Mouse (Mus musculus): Measurements from ENCODE around the gene Dok7. TPM values are rescaled to one million over a fixed set of nuclear protein-coding genes. Genes with fewer than 3 reads are reported as not detected.

Gene Dok7
- total RNA-seq, 2 experiments from 2014 or later, result 34.5 to 43.8 TPM

- DNase-seq (ENCODE audit: low spot score), result no peak
- intact Hi-C loops (cut with DNase I), result loop anchor here (5.0 kb wide), 1 partner anchor 37 kb away; no protein-coding TSS in a partner anchor
These were observed 6.0 kb upstream of the Dok7 start for GRCm38 (mm10) chr5:35050541-35050940.

GRCm38 (mm10) chr5:35054628-35055027 lies 1.9 kb upstream of the Dok7 start:
- intact Hi-C loops (cut with DNase I), result loop anchor here (5.0 kb wide), 1 partner anchor 33 kb away; no protein-coding TSS in a partner anchor
- no peak for DNase-seq (ENCODE audit: low spot score)

- intact Hi-C loops (cut with DNase I), result no loop called here
- no peak for DNase-seq (ENCODE audit: low spot score)
These were observed 1.5 kb upstream of the Dok7 start for GRCm38 (mm10) chr5:35055076-35055475.

- DNase-seq (ENCODE audit: low spot score), result no peak
- intact Hi-C loops (cut with DNase I), result no loop called here
These were observed 1.0 kb downstream of the Dok7 start for GRCm38 (mm10) chr5:35057582-35057981.

- DNase-seq (ENCODE audit: low spot score), result no peak
- intact Hi-C loops (cut with DNase I), result no loop called here
These were observed 1.6 kb downstream of the Dok7 start for GRCm38 (mm10) chr5:35058216-35058615.

GRCm38 (mm10) chr5:35060098-35060497 lies 3.5 kb downstream of the Dok7 start:
- intact Hi-C loops (cut with DNase I), result no loop called here
- DNase-seq (ENCODE audit: low spot score), result no peak

GRCm38 (mm10) chr5:35069841-35070240 lies 13.3 kb downstream of the Dok7 start:
- no peak for DNase-seq (ENCODE audit: low spot score)
- intact Hi-C loops (cut with DNase I), result no loop called here

GRCm38 (mm10) chr5:35070314-35070713 lies 13.7 kb downstream of the Dok7 start:
- no peak for DNase-seq (ENCODE audit: low spot score)
- intact Hi-C loops (cut with DNase I), result no loop called here

GRCm38 (mm10) chr5:35070953-35071352 lies 14.4 kb downstream of the Dok7 start:
- no peak for DNase-seq (ENCODE audit: low spot score)
- intact Hi-C loops (cut with DNase I), result no loop called here

- intact Hi-C loops (cut with DNase I), result no loop called here
- no peak for DNase-seq (ENCODE audit: low spot score)
These were observed 15.3 kb downstream of the Dok7 start for GRCm38 (mm10) chr5:35071855-35072254.

- no peak for DNase-seq (ENCODE audit: low spot score)
- intact Hi-C loops (cut with DNase I), result no loop called here
These were observed 16.7 kb downstream of the Dok7 start for GRCm38 (mm10) chr5:35073235-35073634.

GRCm38 (mm10) chr5:35073992-35074391 lies 17.4 kb downstream of the Dok7 start:
- DNase-seq (ENCODE audit: low spot score), result no peak
- intact Hi-C loops (cut with DNase I), result no loop called here

GRCm38 (mm10) chr5:35076369-35076768 lies 19.8 kb downstream of the Dok7 start:
- DNase-seq (ENCODE audit: low spot score), result no peak
- intact Hi-C loops (cut with DNase I), result no loop called here

- DNase-seq (ENCODE audit: low spot score), result no peak
- intact Hi-C loops (cut with DNase I), result no loop called here
These were observed 22.5 kb downstream of the Dok7 start for GRCm38 (mm10) chr5:35079101-35079500.

- intact Hi-C loops (cut with DNase I), result loop anchor here (5.0 kb wide), 1 partner anchor 33 kb away; no protein-coding TSS in a partner anchor
- DNase-seq (ENCODE audit: low spot score), result no peak
These were observed 28.3 kb downstream of the Dok7 start for GRCm38 (mm10) chr5:35084913-35085312.

GRCm38 (mm10) chr5:35088785-35089613 lies 32.4 kb downstream of the Dok7 start:
- DNase-seq (ENCODE audit: low spot score), result no peak

GRCm38 (mm10) chr5:35089614-35089963 lies 33.0 kb downstream of the Dok7 start:
- DNase-seq (ENCODE audit: low spot score), result no peak
- intact Hi-C loops (cut with DNase I), result loop anchor here (5.0 kb wide), 1 partner anchor 37 kb away; no protein-coding TSS in a partner anchor

More at GRCm38 (mm10) chr5:35088785-35089613, 32.4 kb downstream of the Dok7 start:
- intact Hi-C loops (cut with DNase I), result loop anchor here (5.0 kb wide), 1 partner anchor 37 kb away; no protein-coding TSS in a partner anchor

GRCm38 (mm10) chr5:35091636-35092035 lies 35.1 kb downstream of the Dok7 start:
- intact Hi-C loops (cut with DNase I), result no loop called here
- DNase-seq (ENCODE audit: low spot score), result no peak

- no peak for DNase-seq (ENCODE audit: low spot score)
These were observed 46.5 kb downstream of the Dok7 start for GRCm38 (mm10) chr5:35103086-35103485.

GRCm38 (mm10) chr5:35103528-35103927 lies 47.0 kb downstream of the Dok7 start:
- DNase-seq (ENCODE audit: low spot score), result no peak

More at GRCm38 (mm10) chr5:35103086-35103485, 46.5 kb downstream of the Dok7 start:
- intact Hi-C loops (cut with DNase I), result no loop called here

GRCm38 (mm10) chr5:35104183-35104959 lies 47.8 kb downstream of the Dok7 start:
- intact Hi-C loops (cut with DNase I), result no loop called here

More at GRCm38 (mm10) chr5:35103528-35103927, 47.0 kb downstream of the Dok7 start:
- intact Hi-C loops (cut with DNase I), result no loop called here

More at GRCm38 (mm10) chr5:35104183-35104959, 47.8 kb downstream of the Dok7 start:
- DNase-seq (ENCODE audit: low spot score), result no peak

All from heart, postnatal 25 days (tissue).